Mouse (Mus musculus) liver, embryonic 14.5 days (tissue): ENCODE measurements around the gene C530008M17Rik.

Experiments
- CTCF ChIP-seq: IDR thresholded peaks from 2 replicates; pipeline ENCODE4 v1.5.1; 2016; ENCODE audit warnings: antibody characterized with exemption, low read depth, control low read depth
- EP300 ChIP-seq: IDR thresholded peaks from 2 replicates; pipeline ENCODE4 v1.6.1; 2016; ENCODE audit warnings: antibody characterized with exemption, low read depth

- TF ChIP-seq EP300, result no peak
- no peak for TF ChIP-seq CTCF
Measured at GRCm38 (mm10) chr5:76892608-76893007, 236.3 kb downstream of the C530008M17Rik start.
